Mouse (Mus musculus): ENCODE data around the gene Ccdc85c.

- no peak for TF ChIP-seq CTCF (IDR thresholded peaks at IDR 0.05; ENCODE audit: control insufficient read depth, insufficient read depth, insufficient read length)
- TF ChIP-seq USF1 (IDR thresholded peaks at IDR 0.05; ENCODE audit: low read depth) = no peak
- no peak for TF ChIP-seq MYOG (IDR thresholded peaks at IDR 0.05; ENCODE audit: control insufficient read depth, extremely low read depth, insufficient read length)
- no peak for TF ChIP-seq FOSL1 (IDR thresholded peaks at IDR 0.05; ENCODE audit: insufficient read depth, low read length, poor library complexity, severe bottlenecking)
- TF ChIP-seq MAX (IDR thresholded peaks at IDR 0.05) = no peak
- TF ChIP-seq MYOD1 (IDR thresholded peaks at IDR 0.05; ENCODE audit: control insufficient read depth, insufficient read length, low read depth) = no peak
Measured at GRCm38 (mm10) chr12:108301006-108301405, 25.8 kb upstream of the Ccdc85c start.
